Mouse (Mus musculus): Measurements from ENCODE around the gene Nr1i2. TPM values are rescaled to one million over a fixed set of nuclear protein-coding genes. Genes with fewer than 3 reads are reported as not detected.

The Nr1i2 gene
- polyA plus RNA-seq, 1 experiment: 0.16 TPM

DNA sequence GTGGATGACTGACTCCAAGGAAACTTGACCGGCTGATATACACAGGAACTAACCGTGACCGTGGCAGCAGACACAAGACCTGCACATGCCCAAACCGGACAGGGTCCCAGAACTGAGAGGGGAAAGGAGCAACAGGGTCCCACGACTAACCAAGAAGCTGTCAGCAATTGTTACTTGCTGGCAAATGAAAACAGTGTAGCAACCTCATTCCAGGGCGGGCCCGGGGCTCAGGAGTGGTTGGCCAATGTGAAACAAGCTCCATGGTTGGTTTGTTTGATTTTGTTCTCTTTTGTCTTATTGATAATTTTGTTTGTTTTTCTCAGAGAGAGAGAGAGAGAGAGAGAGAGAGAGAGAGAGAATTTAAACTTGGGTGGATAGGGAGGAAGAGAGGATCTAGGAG lies 13.7 kb downstream of the Nr1i2 start:
- H3K4me1 ChIP-seq (replicated peaks; ENCODE audit: control insufficient read depth, insufficient read depth, low read length): no peaks in the 10 kb centered on the region
- H3K27me3 ChIP-seq (ENCODE audit: control insufficient read depth, insufficient read depth, low read length): no peaks in the 10 kb centered on the region
- H3K4me3 ChIP-seq (ENCODE audit: control insufficient read depth, insufficient read depth, low read length): no peak overlapping the region
- DNase-seq: no peak
- no peaks in the 10 kb centered on the region for H3K36me3 ChIP-seq (ENCODE audit: control insufficient read depth, insufficient read depth, low read length)
- WGBS: 86% methylated on average over 7 of the region's 7 CpGs
- no peak overlapping the region for H3K27ac ChIP-seq (ENCODE audit: control insufficient read depth, insufficient read depth, low read length)
- TF ChIP-seq CTCF (IDR thresholded peaks at IDR 0.05; ENCODE audit: borderline replicate concordance, control insufficient read depth, extremely low read depth, insufficient read depth, low read length, poor library complexity) (no peak), POLR2A (IDR thresholded peaks at IDR 0.05; ENCODE audit: control insufficient read depth, extremely low read depth, insufficient read depth, low read length, poor library complexity) (no peak)

DNA sequence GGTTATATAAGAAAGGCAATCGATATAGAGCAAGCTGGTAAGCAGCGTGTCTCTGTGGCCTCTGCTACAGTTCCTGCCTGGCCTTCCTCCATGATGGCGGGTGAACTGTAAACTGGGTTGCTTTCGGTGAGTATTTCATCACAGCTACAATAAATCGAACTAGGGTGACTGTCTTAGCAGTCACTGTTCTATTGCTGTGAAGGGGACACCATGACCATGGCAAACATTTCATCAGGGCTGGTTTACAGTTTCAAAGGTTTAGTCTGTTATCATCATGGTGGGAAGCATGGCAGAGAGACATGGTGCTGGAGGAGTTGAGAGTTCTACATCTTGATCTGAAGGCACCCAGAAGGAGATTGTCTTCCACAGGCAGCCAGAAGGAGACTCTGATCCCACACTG lies 14.8 kb downstream of the Nr1i2 start:
- DNase-seq: no peak
- no peak overlapping the region for H3K4me3 ChIP-seq (ENCODE audit: control insufficient read depth, insufficient read depth, low read length)
- TF ChIP-seq CTCF (IDR thresholded peaks at IDR 0.05; ENCODE audit: borderline replicate concordance, control insufficient read depth, extremely low read depth, insufficient read depth, low read length, poor library complexity): no peak
- TF ChIP-seq POLR2A (IDR thresholded peaks at IDR 0.05; ENCODE audit: control insufficient read depth, extremely low read depth, insufficient read depth, low read length, poor library complexity): no peak
- H3K27me3 ChIP-seq (ENCODE audit: control insufficient read depth, insufficient read depth, low read length): no peaks in the 10 kb centered on the region
- 93% methylated on average over 5 of the region's 5 CpGs for WGBS
- H3K27ac ChIP-seq (ENCODE audit: control insufficient read depth, insufficient read depth, low read length): no peak overlapping the region
- H3K4me1 ChIP-seq (replicated peaks; ENCODE audit: control insufficient read depth, insufficient read depth, low read length): no peaks in the 10 kb centered on the region
- H3K36me3 ChIP-seq (ENCODE audit: control insufficient read depth, insufficient read depth, low read length): no peaks in the 10 kb centered on the region

GRCm38 (mm10) chr16:38274737-38275136 lies 19.9 kb downstream of the Nr1i2 start:
- no peak for TF ChIP-seq POLR2A (IDR thresholded peaks at IDR 0.05; ENCODE audit: control insufficient read depth, extremely low read depth, insufficient read depth, low read length, poor library complexity)
- no peak for TF ChIP-seq CTCF (IDR thresholded peaks at IDR 0.05; ENCODE audit: borderline replicate concordance, control insufficient read depth, extremely low read depth, insufficient read depth, low read length, poor library complexity)
- Histone ChIP-seq H3K36me3 (ENCODE audit: control insufficient read depth, insufficient read depth, low read length) (no peaks in the 10 kb centered on the region), H3K4me1 (replicated peaks; ENCODE audit: control insufficient read depth, insufficient read depth, low read length) (no peaks in the 10 kb centered on the region), H3K27ac (ENCODE audit: control insufficient read depth, insufficient read depth, low read length) (no peak overlapping the region), H3K4me3 (ENCODE audit: control insufficient read depth, insufficient read depth, low read length) (no peak overlapping the region), H3K27me3 (ENCODE audit: control insufficient read depth, insufficient read depth, low read length) (no peaks in the 10 kb centered on the region)
- 86% methylated on average over 2 of the region's 2 CpGs for WGBS
- no peak for DNase-seq

DNA sequence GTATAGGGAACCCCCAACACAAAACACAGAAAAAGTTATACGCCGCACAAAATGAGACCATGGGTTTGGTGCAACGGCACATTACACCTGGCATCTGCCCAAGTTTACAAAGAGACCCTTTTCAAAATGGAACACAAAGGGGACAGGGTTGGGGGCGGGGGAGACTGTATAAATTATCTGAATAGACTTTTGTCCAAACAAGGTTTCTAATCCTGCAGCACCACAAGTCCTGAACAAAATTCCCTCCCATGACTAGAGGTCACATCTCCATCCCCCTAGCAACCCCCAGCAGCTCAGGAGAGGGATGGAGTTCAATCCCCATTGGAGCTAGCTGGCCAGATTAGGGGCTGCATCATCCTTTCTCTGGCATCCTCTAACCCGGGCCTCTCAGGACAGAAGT lies 22.1 kb downstream of the Nr1i2 start:
- no peaks in the 10 kb centered on the region for H3K4me1 ChIP-seq (replicated peaks; ENCODE audit: control insufficient read depth, insufficient read depth, low read length)
- H3K27me3 ChIP-seq (ENCODE audit: control insufficient read depth, insufficient read depth, low read length): no peaks in the 10 kb centered on the region
- TF ChIP-seq CTCF (IDR thresholded peaks at IDR 0.05; ENCODE audit: borderline replicate concordance, control insufficient read depth, extremely low read depth, insufficient read depth, low read length, poor library complexity) (no peak), POLR2A (IDR thresholded peaks at IDR 0.05; ENCODE audit: control insufficient read depth, extremely low read depth, insufficient read depth, low read length, poor library complexity) (no peak)
- no peak for DNase-seq
- WGBS: 91% methylated on average over 5 of the region's 5 CpGs
- H3K4me3 ChIP-seq (ENCODE audit: control insufficient read depth, insufficient read depth, low read length): no peak overlapping the region
- no peak overlapping the region for H3K27ac ChIP-seq (ENCODE audit: control insufficient read depth, insufficient read depth, low read length)
- H3K36me3 ChIP-seq (ENCODE audit: control insufficient read depth, insufficient read depth, low read length): no peaks in the 10 kb centered on the region

GRCm38 (mm10) chr16:38271601-38272000 lies 23.0 kb downstream of the Nr1i2 start:
- no peaks in the 10 kb centered on the region for H3K36me3 ChIP-seq (ENCODE audit: control insufficient read depth, insufficient read depth, low read length)
- no peaks in the 10 kb centered on the region for H3K4me1 ChIP-seq (replicated peaks; ENCODE audit: control insufficient read depth, insufficient read depth, low read length)
- no peaks in the 10 kb centered on the region for H3K27me3 ChIP-seq (ENCODE audit: control insufficient read depth, insufficient read depth, low read length)
- TF ChIP-seq POLR2A (IDR thresholded peaks at IDR 0.05; ENCODE audit: control insufficient read depth, extremely low read depth, insufficient read depth, low read length, poor library complexity) (no peak), CTCF (IDR thresholded peaks at IDR 0.05; ENCODE audit: borderline replicate concordance, control insufficient read depth, extremely low read depth, insufficient read depth, low read length, poor library complexity) (no peak)
- 62% methylated on average over 3 of the region's 3 CpGs for WGBS
- no peak overlapping the region for H3K4me3 ChIP-seq (ENCODE audit: control insufficient read depth, insufficient read depth, low read length)
- no peak overlapping the region for H3K27ac ChIP-seq (ENCODE audit: control insufficient read depth, insufficient read depth, low read length)
- no peak for DNase-seq

GRCm38 (mm10) chr16:38255927-38256326 lies 38.7 kb downstream of the Nr1i2 start:
- Histone ChIP-seq H3K4me1 (replicated peaks; ENCODE audit: control insufficient read depth, insufficient read depth, low read length) (no peaks in the 10 kb centered on the region), H3K27ac (ENCODE audit: control insufficient read depth, insufficient read depth, low read length) (no peak overlapping the region), H3K36me3 (ENCODE audit: control insufficient read depth, insufficient read depth, low read length) (no peaks in the 10 kb centered on the region), H3K27me3 (ENCODE audit: control insufficient read depth, insufficient read depth, low read length) (no peaks in the 10 kb centered on the region), H3K4me3 (ENCODE audit: control insufficient read depth, insufficient read depth, low read length) (no peak overlapping the region)
- 93% methylated on average over 9 of the region's 9 CpGs for WGBS
- TF ChIP-seq CTCF (IDR thresholded peaks at IDR 0.05; ENCODE audit: borderline replicate concordance, control insufficient read depth, extremely low read depth, insufficient read depth, low read length, poor library complexity): no peak
- no peak for TF ChIP-seq POLR2A (IDR thresholded peaks at IDR 0.05; ENCODE audit: control insufficient read depth, extremely low read depth, insufficient read depth, low read length, poor library complexity)
- no peak for DNase-seq

- WGBS: 82% methylated on average over 4 of the region's 4 CpGs
- Histone ChIP-seq H3K4me1 (replicated peaks; ENCODE audit: control insufficient read depth, insufficient read depth, low read length) (no peaks in the 10 kb centered on the region), H3K27me3 (ENCODE audit: control insufficient read depth, insufficient read depth, low read length) (no peaks in the 10 kb centered on the region), H3K27ac (ENCODE audit: control insufficient read depth, insufficient read depth, low read length) (no peak overlapping the region), H3K36me3 (ENCODE audit: control insufficient read depth, insufficient read depth, low read length) (no peaks in the 10 kb centered on the region), H3K4me3 (ENCODE audit: control insufficient read depth, insufficient read depth, low read length) (no peak overlapping the region)
- TF ChIP-seq CTCF (IDR thresholded peaks at IDR 0.05; ENCODE audit: borderline replicate concordance, control insufficient read depth, extremely low read depth, insufficient read depth, low read length, poor library complexity) (no peak), POLR2A (IDR thresholded peaks at IDR 0.05; ENCODE audit: control insufficient read depth, extremely low read depth, insufficient read depth, low read length, poor library complexity) (no peak)
- no peak for DNase-seq
Measured at GRCm38 (mm10) chr16:38255107-38255506, 39.5 kb downstream of the Nr1i2 start.

All from thymus, adult 2 months (tissue).